Mouse (Mus musculus) layer of hippocampus, adult 8-10 months (tissue): ENCODE results near the gene Gm42906. TPM values are rescaled to one million over a fixed set of nuclear protein-coding genes. Genes with fewer than 3 reads are reported as not detected.

ENCODE experiments used
- DNase-seq, 2 experiments: peaks; one replicate each; pipeline ENCODE4 v3.0.0; 2022; ENCODE audit warnings: low spot score in 2 of 2
- total RNA-seq, 4 experiments: library from RNA; stranded (reverse); gene quantifications; 2 replicates each; pipeline ENCODE4 v1.2.4; 2022

Gm42906 gene
- total RNA-seq, 4 experiments from 2014 or later, result not detected

DNA sequence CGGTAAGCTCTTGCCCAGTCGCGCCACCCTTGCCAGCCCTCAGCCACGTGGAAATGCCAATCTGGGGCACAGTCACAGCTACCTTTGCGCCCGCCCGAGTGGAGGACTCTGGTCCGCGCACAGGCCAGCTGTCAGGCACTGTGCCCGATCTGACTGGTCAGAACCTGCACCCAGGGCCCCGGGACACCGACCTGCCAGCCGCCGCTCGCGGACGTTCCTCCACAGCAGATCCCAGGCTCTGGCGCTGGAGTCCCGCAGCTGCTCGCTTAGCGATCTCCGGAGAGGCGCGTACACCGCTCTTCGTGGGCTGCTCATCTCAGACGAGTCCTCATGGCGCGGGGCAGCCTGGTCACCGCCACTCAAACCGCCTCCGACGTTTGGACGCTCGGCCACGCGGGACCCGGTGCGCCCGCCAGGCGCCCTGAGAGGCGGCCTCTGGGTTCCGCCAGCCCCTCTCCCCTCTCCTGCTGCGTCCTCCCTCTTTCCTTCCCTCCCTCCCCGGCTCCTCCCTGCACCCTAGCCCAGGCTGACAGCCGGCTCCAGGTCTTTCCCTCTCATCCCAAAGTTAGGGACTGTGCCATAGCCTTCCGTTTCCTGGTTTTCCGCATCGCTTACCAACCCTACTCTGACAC is 194.4 kb downstream of the Gm42906 start, which contains the start of gene Stard13:
Stard13 (minus strand) TSS at position 437 of the 632 bp plus-strand sequence.
- DNase-seq, result peak in 1 of 2 experiments; percentile 21

DNA sequence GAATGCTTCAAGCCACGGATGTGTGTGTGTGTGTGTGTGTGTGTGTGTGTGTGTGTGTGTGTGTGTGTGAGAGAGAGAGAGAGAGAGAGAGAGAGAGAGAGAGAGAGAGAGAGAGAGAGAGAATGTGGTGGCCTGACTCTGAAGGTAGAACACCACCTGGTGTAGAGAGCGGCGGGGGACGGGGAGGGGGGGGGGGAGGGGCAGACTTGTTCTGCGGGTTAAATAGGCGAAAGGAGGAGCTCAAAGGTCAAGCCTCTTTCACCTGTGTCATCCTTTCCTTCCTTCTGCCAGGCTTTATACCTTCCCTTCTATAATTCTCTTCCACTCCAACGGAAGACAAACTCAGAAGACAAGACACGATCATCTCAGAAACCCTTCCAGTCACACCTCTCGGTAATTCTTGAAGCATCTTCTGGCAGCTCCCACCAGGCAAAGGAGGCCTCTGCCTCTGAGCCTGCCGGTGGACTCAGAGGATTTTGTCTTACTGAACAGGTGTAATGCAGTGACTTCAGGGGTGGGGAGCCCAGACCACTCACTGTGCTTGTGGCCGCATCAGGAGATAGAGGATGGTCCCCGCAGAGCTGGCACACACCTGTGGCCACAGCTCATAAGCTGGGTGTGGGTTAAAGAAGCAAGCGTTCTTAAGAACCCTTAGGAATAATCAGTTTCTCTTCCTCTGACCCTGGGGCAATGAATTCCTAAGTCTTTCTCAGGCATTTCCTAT is 195.2 kb downstream of the Gm42906 start:
- no peak for DNase-seq

DNA sequence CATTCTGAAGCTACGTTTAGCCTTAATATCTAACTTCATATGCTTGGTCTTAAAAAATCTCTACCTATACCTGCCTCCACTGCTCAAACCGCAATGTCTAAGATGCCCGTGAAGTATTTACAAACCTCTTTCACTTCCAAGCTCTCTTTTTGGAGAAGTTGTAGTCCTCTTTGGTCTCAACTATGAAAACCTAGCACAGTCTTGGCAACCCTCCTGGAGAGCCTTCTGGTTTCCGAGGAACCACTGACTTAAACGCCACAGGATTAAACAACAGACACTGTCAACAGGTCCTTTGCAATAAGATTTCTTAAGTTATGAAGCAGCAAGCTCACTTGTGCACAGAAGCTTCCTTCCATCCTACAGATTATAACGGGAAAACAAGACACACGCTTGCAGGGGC is 196.1 kb downstream of the Gm42906 start:
- no peak for DNase-seq

- peak; percentile 13 to 21 for DNase-seq
These were observed 196.6 kb downstream of the Gm42906 start for GRCm38 (mm10) chr5:151231411-151231810.

DNA sequence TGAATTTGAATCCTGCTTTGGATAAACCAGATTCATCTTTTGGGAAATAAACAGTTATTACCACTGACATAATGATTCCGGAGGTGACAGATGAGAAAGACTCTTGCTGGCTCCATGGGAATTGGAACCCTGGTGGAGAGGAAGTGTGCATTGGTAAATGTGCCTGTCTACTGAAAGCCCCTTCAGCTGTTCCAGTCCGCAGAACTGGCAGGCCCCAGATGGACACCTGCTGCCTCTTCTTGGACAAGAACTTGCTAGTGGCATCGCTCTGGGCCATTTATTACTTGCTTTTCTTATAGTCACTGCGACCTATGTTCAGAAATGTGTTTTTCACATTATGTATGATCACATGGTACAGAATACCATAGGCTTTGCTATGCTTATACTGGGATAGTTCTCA is 197.5 kb downstream of the Gm42906 start:
- DNase-seq, result no peak

DNA sequence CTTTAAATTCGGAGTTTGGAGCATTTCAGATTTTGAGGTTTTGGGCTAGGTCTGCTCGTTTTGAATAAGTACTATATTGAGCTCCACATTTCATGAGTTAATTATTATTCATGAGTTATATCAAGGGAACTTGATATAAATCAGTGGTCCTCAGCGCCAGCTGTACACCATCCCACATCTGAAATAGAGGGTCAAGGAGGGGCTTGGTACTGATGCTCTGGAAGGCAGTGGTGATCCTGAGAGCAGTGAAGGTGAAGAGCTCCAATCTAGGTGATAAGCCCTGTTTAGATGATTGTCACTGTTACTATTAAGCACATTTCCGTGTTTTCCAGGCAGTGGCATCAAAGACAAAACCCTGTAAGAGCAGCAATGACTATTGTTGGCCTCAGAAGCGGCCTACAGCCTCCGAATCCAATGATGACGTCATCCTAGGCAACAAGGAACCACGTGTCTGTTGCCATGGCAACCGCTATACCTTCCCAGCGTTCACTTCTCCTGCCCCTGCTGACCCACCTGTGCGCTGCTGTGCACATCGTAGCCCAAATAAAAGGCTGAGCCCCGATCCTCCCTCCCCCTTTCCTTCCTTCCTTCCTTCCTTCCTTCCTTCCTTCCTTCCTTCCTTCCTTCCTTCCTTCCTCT is 199.5 kb downstream of the Gm42906 start:
- no peak for DNase-seq

- no peak for DNase-seq
These were observed 204.1 kb downstream of the Gm42906 start for GRCm38 (mm10) chr5:151223696-151224366.

DNA sequence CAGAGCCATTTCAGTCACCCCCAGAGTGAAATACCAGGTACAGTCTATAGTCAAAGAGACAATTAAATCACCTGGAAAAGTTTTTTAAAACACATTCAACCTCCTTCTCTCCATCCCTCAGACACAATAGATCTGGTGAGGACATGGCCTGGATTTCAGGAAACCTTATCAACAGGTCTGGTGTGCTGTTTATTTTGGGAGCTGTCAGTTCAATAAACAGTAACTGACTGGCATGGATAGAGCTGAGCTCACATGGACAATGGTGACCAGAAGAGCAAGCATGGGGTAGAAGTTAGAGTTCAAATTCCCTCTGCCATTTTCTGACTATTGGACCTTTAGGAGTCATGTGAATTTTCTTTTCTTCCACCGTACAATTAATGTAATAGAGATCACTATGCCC is 205.2 kb downstream of the Gm42906 start:
- DNase-seq, result no peak

GRCm38 (mm10) chr5:151218689-151219115 is 209.3 kb downstream of the Gm42906 start:
- DNase-seq, result no peak

- no peak for DNase-seq
These were observed 214.9 kb downstream of the Gm42906 start for GRCm38 (mm10) chr5:151213097-151213496.

- no peak for DNase-seq
These were observed 217.1 kb downstream of the Gm42906 start for GRCm38 (mm10) chr5:151210869-151211268.

DNA sequence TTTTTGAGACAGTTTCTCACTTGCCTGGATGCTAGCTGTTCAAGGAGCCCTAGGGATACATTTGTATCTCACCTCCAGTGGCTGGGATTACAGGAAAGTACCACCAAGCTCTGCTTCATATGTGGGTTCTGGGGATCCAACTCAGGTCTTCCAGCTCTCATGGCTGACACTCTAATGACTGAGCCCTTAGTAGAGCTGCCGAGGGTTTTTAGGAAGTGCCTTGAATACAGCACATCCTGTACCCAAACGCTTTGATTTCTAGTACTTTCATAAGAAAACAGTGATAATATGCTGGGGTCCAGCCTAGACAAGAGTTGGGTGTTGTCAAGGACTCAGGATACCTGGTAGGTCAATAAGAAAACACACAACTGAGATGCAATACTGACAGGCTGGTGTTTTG is 217.9 kb downstream of the Gm42906 start:
- no peak for DNase-seq

GRCm38 (mm10) chr5:151205017-151205416 is 222.9 kb downstream of the Gm42906 start:
- no peak for DNase-seq

GRCm38 (mm10) chr5:151202925-151203324 is 225.0 kb downstream of the Gm42906 start:
- no peak for DNase-seq

DNA sequence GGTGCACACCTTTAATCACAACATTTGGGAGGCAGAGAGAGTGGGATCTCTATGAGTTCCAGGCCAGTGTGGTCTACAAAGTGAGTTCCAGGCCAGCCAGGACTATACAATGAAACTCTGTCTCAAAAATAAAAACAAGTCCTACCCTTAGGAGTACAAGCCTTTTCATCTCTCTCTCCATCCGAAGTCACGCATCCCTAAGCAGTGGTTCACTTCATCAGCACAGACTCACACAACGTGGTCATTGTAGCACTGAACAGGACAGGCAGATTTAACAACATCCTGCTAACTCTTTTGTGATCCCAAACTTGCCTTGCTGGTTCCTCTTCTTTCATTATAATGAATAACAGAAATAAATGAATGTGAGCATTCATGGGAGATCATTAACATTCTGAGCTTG is 226.7 kb downstream of the Gm42906 start:
- no peak for DNase-seq

DNA sequence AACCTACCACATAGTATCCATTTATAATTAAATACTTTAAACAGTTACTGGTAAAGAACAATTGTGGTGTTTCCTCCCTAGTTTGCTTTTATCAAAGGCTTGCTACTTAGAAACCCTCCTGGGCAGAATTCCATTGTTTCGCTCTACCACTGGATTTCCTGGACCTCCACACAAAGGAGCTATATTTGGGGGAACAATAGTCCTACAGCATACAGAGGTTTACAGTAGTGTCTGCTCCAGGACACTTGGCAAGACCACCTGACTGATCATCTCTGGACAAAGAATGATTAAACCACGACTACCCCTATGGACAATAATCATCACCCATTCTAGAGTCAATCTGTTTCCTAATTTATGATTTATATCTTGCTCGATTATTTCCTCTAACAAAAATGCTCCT is 228.7 kb downstream of the Gm42906 start:
- no peak for DNase-seq

DNA sequence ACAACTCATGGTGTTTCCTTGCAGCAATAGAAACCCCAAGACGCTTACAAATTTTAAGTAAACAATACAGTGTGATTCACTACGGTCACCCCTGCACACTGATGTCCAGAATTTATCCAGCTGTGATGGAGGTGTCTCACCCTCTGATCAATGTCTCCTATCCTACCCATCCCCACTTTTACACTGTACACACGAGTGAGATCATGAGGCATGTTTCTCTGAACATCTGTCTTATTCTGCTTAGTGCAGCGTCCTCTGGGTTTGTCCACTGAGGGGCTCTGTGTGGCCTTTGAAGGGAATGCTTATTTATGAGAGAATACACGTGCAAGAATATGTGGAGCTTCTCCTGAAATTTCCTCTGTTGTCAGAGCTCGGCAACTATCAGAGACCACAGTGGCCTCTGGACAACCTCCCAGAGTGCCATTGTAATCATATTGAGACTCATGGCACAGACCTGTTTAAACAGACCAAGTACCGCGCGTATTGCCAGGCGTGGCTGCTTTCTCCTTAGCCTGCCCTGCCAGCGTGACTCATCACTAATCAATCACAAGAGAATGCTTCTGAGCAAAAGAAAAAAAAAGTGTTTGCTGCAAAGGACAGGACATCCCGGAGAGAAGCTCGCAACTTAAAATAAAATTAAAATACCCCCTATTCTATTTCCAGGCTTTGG is 231.2 kb downstream of the Gm42906 start:
- no peak for DNase-seq

GRCm38 (mm10) chr5:151193885-151194520 is 234.0 kb downstream of the Gm42906 start:
- DNase-seq, result no peak

GRCm38 (mm10) chr5:151192266-151192665 is 235.7 kb downstream of the Gm42906 start:
- DNase-seq, result no peak

DNA sequence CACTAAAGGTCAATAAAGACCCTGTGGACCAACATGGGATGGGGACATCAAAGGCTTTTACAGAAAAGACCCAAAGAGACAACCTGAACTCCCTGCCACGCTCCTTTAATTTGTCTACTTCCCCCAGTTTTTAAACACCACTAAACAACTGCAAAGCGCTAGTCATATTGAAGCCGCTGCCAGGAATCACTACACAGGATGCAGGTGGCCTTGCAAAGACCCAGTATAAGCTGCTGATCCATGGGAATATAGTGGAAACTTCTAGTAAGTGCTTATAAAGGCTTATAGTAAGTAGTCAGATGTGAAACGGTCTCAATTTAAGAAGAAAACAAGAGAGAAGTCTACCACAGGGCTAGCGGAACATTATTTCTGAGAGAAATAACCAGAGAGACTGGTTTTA is 237.2 kb downstream of the Gm42906 start:
- DNase-seq, result no peak
